Mouse (Mus musculus) skeletal muscle tissue, adult 2 months (tissue): ENCODE data around the gene Acadm.

Source experiments
- DNase-seq: peaks from one replicate; pipeline ENCODE4 v3.0.0-alpha.2; 2012; ENCODE audit warnings: low read depth, low spot score

Acadm gene

GRCm38 (mm10) chr3:153941613-153942012, 2.8 kb downstream of the Acadm start:
- no peak for DNase-seq

DNA sequence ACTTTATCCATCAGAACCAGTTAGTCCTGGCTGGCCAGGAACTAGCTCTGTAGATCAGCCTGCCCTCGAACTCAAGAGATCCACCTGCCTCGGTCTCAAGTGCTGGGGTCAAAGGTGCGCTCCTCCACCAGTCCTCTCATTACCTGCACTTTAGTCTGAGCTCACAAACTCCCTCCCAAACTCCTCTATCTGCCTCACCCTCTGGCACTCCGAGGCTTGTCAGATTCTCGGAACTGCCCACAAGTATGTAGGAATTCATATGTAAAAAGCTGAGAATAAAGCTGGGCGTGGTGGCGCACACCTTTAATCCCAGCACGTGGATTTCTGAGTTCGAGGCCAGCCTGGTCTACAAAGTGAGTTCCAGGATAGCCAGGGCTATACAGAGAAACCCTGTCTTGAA, 3.9 kb downstream of the Acadm start:
- DNase-seq = no peak

- DNase-seq = no peak
Measured at GRCm38 (mm10) chr3:153940021-153940420, 4.4 kb downstream of the Acadm start.

GRCm38 (mm10) chr3:153937116-153937810, 7.2 kb downstream of the Acadm start:
- no peak for DNase-seq

GRCm38 (mm10) chr3:153935878-153936277, 8.6 kb downstream of the Acadm start:
- DNase-seq = peak; percentile 32

- DNase-seq = no peak
Measured at GRCm38 (mm10) chr3:153932461-153932860, 12.0 kb downstream of the Acadm start.

DNA sequence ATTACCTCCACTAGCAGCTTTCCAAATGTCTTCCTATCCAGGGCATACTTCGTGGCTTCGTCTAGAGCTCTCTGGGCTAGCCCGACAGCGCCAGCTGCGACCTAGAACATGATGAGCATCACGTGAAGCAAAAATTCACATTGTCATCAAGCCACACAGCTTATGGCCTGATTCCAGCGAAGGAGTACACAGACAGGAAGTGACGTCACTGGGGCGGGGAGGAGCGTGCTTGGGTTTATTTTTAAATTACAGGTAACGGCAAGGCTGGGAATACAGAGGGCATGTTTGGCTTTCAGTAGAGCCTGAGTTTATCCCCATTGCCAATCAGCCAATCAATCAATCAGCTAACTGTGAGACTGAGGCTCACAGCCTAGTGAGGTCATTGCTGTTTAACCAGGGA, 14.9 kb downstream of the Acadm start:
- DNase-seq = no peak

GRCm38 (mm10) chr3:153926333-153926732, 18.1 kb downstream of the Acadm start:
- no peak for DNase-seq

DNA sequence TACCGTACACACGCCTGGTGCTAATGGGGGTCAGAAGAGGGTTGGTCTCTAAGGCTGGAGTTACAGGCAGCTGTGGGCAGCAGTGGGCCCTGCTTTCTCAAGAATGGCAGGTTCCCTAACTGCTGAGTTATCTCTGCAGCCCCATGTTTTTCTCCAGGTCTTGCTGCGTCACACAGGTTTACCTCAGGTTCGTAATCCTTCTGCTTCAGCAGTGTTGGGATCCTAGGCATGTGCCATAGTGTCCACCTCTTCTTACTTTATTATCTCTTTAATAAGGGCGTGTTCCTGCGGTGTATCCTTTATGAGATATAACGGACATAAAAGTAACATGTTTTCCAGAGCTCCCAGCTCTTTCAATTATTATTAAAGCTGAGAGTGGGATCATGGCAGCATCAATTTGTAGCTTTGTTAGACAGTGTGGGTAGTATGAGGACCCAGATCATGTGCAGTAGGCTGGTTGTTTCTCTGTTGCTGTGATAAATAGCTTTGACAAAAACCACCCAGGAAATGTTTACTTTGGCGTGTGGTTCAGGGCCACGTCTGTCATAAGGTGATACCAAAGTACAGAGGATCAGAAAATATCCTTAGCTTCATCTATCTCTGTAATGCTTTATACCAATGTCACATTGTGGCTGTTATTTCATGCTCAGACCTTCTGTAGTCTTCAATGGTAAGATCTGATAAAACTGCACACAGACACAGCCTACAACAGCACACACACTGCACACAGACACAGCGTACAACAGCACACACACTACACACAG, 23.1 kb downstream of the Acadm start:
- no peak for DNase-seq

DNA sequence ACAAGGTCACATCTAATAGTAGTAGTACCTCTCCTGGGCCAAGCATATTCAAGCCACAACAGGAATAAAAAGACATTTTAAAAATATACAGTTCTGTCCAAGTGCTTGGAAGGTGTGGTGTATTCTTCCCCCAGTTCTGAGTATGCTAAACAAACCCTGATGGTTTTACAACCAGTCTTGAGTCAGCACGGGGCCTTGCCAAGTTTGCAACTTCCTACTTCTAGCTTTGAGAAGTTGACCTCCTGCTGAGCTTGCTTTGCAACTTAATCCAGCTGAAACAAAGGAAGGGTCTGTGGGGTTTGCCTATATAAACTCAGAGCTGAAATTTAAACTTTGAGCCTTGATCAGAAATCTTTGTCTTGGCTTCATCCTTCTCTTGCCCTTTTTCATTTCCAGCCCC, 27.2 kb downstream of the Acadm start:
- no peak for DNase-seq

DNA sequence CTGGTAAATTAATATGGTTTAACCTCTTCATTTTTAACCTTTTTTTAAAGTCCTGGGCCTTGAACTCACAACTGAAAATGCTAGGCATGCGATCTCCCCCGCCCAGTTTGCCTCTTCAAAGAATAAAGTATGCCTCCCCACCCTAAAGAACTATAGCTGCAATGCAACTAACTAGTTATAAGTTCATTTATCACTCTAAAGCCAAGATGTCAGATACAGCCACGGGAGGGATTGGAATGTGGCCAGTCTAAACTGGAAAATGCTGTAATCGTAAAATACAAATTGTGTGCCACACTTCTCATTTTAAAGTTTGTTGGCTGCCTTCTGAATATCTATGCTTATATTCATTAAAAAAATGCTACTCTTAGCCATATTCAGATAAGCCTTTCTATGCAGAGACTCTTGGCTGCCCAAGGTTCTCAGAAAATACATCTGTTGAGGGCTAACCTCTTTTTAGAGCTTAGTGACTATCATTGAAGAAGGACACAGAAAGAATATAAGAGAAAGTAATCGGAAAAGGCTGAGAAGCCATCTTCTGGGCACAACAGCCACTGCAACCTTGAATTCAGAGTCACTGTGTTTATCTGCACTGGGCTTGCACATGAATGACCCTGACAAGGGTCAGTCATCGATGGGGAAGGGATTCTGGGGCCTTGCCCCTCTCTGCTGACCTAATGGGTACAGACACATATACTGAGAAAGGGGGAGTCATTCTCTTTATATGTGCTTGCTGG, 30.8 kb downstream of the Acadm start:
- DNase-seq = no peak

- DNase-seq = peak; percentile 96
Measured at GRCm38 (mm10) chr3:153912546-153913509, 31.6 kb downstream of the Acadm start, which contains the start of gene Rabggtb. Rabggtb (minus strand) TSS chr3:153913009.

DNA sequence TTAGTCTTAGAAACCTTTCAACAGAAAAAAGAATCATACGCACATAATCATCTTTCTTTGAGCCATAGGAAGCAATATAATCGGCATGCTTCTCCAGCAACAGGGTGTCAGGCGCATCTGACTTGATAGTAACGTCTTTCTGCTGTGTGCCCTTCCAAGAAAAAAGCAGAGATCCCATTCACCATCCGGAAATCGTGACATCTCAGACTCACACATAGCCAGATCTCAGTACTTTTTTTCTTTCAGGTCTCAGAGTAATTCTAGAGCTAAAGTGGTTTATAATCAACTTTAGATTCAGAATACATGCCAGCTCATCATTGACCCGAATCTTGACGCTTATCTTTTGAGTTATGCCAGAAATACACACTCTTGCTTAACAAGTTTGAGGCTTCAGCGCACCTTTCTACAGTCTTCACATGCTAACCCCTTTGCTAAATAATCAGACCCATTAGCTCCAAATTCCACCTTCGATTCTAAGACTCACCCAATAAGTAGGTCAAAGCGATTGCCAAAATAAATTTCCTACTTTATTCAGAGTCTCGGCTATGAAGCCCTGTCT, 32.5 kb downstream of the Acadm start:
- DNase-seq = no peak

DNA sequence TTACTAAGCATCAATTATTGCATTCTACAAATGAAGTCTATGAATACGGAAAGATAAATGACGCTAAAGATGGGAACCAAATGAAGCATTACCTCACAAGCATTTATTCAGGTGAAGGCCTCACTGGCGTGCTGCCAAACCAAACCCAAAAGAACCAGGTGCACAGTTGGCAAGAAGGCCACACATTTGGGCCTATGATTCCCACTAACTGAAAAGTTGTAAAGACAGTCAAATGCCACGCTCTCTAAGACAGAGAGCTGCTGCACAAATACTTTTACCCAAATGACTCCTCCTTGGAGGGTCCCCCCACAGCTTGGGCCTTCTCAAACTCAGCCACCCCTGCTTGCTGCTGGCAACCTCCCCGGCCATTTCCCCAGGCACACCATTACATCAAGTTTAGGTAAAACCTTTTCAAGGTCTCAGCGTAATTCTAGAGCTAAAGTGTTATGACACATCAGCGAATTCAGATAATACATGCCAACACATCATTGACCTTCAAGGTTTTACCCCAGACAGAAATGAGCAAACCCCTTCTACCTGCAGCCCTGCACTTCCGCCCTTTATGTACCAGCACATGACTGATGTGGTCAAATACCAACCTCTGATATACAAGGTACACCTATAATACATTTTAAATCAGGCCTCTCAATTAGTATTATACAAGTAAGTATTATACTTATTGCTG, 33.1 kb downstream of the Acadm start:
- DNase-seq = no peak

- no peak for DNase-seq
Measured at GRCm38 (mm10) chr3:153910489-153910888, 33.9 kb downstream of the Acadm start.

DNA sequence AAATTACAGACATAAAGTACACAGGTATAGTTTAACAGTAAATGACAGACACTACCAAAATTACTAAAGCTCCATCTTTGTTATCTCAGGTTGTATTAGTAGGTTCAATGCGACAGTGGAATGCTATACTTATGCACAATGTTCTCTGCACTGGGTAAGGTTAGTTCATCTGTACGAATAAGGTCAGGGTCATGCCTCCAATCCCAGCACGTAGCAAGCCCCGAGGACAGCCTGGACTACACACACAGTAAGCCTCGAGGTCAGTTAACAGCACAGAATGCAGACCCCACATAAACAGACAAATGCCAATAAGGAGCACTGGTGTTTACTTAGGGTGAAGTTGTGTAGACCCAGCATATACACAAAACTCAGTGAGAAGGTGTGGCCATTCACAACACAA, 35.5 kb downstream of the Acadm start:
- DNase-seq = no peak

DNA sequence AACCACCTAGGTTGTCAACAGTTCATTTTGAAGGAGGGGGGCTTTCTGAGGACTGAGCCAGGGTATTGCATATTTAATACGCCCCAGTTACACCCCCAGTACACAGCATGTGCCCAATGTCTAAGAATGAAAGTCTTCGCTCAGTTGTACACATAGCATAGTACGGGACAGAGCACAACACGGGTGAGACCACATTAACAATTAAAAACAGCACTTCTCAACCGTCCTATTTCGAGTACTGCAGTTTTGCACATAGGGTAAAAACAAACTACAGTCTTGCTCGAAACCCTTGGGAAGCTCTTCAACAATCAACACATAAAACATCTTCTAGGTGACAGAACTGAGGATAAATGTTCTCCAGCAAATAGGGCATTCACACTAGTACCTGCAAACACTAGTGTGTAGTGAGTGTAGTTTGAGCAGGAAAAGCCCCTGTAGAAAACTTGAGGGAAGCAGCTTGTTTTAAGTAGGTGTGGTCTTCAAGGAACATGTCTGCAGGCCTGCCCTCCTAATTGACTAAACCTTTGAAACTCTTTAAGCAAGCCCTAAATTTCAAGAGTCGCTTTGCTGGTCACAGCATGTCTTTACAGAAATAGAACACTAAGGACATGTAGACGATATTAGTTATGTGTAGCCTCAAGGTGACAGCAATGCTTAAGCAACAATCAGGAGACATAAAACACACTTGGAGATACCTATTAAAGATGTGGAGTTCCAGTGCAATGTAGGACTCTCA, 38.1 kb downstream of the Acadm start, which contains the start of gene Msh4:
Gene Msh4 (minus strand): TSS at position 3 of the 736 bp plus-strand sequence.
- no peak for DNase-seq

DNA sequence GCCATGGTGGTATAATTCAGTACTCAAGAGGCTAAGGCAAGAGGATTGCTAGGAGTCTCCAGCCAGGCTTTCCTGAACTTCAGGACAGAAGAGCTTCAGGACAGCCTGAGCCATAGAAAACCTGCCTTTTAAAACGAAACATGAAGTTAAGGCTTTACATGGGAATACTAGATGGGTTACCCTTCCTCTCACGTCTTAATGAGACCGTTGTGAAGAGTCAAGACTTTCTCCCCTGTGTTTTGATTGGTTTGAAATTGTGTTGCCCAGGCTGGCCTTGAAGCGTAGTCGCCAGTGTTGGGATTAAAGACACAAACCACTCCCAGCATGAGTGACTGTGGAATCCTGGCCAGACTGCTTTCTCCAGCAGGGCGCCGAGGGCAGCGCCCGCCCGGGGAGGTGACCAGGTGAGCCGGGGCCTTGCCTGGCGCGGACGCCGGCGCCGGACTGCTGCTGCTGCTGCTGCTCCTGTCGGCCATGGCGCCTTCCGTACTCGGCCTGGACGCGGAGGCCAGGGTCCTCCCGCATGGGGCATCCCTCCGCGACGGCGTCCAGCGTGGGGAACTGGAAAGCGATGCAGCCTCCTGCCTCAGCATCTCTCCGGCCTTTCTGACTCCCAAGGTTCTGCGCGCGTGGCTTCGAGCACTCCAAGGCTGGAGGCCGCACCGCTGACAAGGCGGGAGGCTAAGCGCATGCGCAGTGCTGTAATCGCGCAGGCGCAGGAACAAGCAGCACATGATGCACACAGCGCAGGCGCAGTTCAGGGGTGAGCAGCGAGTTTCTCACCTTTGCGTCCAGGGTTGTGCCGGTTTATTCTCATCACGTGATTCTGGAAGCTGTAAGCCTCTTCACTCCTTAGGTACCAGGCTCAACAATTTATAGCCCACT, 38.9 kb downstream of the Acadm start:
- no peak for DNase-seq

- no peak for DNase-seq
Measured at GRCm38 (mm10) chr3:153904586-153904985, 39.8 kb downstream of the Acadm start.
